Mouse (Mus musculus) skeletal muscle tissue, adult 2 months (tissue): ENCODE results near the gene Clec4g.
A peak's percentile ranks its signal among the peaks of the same experiment; 100 is the strongest.
"Not testable (repeated sequence)": the region's sequence is repeated elsewhere in the genome, so short reads cannot be mapped to it uniquely, and the experiment has no call there.

Experiments used
- DNase-seq: peaks from one replicate; pipeline ENCODE4 v3.0.0-alpha.2; 2012; ENCODE audit warnings: low read depth, low spot score

The Clec4g gene

DNA sequence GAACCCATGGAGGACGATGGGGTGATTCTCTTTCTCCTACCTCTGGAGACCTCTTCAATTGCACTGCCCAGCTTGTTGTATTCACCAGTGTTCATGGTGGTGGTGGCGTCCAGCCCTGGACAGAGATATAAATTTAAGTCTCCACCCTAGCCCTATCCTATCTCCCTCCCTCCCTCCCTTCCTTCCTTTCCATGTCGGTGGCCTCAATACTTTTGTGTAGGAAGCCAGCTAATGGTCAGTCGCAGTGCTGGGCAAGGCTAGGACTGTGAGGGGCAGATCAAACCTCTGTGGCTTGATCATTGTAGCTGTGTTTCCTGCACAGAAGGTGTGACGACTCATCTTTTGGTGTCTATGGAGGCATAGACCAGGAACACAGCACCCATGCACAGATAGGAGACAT lies at the start of gene Clec4g:
Clec4g (minus strand) TSS at position 101 of the 400 bp plus-strand sequence.
- DNase-seq, result no peak

- not testable (repeated sequence) for DNase-seq
Measured at GRCm38 (mm10) chr8:3768641-3769040, 48.2 kb upstream of the Clec4g start.

- DNase-seq, result peak; percentile 99
Measured at GRCm38 (mm10) chr8:3754261-3754850, 33.9 kb upstream of the Clec4g start.

DNA sequence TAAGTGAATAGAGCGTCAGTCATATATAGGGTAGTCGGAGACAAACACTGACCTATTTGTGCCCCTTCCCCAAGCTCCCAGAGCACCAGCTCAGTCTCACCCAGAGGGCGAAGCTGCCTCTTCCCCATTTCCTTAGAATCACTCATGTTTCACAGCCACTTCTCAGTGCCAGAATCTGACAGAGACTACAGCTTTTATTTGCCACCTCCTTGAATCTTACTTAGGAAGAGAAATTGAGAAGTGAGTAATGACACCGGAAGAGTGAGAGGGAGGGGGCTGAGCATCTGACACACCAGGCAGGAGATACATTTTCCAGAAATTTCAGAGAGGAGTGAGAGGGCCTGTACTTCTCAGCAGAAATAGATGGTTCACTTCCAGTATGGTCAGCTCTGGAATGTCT lies 28.3 kb upstream of the Clec4g start, which contains the start of gene Cd209a:
Cd209a (minus strand) TSS at position 224 of the 400 bp plus-strand sequence.
- peak; percentile 3 for DNase-seq

DNA sequence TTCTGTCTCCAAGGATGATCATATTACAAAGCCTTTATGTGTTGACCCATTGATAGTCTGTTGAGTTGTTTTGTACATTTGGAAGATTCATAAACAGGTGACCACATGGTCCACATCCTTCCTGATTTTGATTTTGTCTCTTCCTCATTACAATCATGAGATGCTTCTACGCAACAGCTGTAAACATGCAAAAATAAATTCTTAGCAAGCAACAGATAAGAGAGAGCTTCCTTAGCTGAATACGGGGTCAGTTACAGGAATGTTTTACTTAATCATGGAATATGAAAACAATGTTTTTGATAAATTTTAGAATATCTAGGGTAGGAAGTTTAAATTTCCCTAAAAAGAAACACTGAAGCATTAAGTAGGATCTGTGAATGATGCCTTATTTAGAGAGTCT lies 16.5 kb upstream of the Clec4g start:
- no peak for DNase-seq

GRCm38 (mm10) chr8:3735599-3735998 lies 15.1 kb upstream of the Clec4g start:
- DNase-seq, result no peak

GRCm38 (mm10) chr8:3734084-3734483 lies 13.6 kb upstream of the Clec4g start:
- no peak for DNase-seq

GRCm38 (mm10) chr8:3721041-3721440 lies 590 bp upstream of the Clec4g start:
- DNase-seq, result no peak

- peak; percentile 17 for DNase-seq
Measured at GRCm38 (mm10) chr8:3718559-3718958, 1.9 kb downstream of the Clec4g start.

- DNase-seq, result no peak
Measured at GRCm38 (mm10) chr8:3717321-3717954, 3.0 kb downstream of the Clec4g start.

DNA sequence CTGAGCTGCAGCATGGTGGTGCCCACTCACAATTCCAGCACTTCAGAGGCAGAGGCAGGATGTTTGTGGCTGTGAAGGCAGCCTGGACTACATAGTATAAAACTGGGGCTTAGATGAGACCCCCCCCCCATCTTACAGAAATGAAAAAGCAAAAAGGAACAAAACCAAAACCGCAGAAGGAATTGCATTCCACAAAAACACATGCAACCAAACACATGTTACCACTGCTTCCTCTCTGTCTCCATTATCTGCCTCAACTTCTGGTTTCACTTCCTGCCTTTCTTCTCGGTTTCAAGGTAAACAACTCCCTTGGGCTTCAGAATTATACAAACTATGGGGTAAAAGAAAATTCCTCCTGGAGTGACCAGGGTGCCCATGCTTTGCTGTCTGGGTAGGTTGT lies 8.8 kb downstream of the Clec4g start:
- DNase-seq, result peak; percentile 27

- DNase-seq, result no peak
Measured at GRCm38 (mm10) chr8:3710312-3710711, 10.1 kb downstream of the Clec4g start.

- no peak for DNase-seq
Measured at GRCm38 (mm10) chr8:3707611-3708010, 12.8 kb downstream of the Clec4g start.

- DNase-seq, result no peak
Measured at GRCm38 (mm10) chr8:3705711-3706110, 14.7 kb downstream of the Clec4g start.

GRCm38 (mm10) chr8:3701491-3701890 lies 19.0 kb downstream of the Clec4g start:
- DNase-seq, result no peak

- no peak for DNase-seq
Measured at GRCm38 (mm10) chr8:3694121-3694520, 26.3 kb downstream of the Clec4g start, which contains the start of gene Fcer2a. Fcer2a (minus strand) TSS chr8:3694175.

DNA sequence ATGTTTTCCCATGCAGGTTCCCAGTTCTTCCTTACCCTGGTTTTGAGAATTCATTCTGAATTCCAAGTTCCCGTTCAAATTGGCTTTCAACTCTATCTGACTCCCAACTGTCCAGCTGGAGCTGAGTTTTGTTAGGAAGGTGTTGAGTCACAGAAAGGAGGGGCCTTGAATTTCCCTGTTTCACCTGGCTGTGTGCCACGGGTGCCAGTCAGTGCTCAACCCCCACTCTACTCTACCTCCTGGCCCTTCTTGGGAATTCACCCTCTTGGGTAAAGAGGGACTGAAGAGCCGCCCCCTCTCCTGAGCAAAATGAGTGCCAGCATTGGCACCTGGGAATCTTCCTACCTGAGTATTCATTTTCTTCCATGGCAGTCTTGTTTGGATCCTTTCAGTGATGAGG lies 29.7 kb downstream of the Clec4g start:
- no peak for DNase-seq

- DNase-seq, result no peak
Measured at GRCm38 (mm10) chr8:3687537-3687936, 32.9 kb downstream of the Clec4g start.

DNA sequence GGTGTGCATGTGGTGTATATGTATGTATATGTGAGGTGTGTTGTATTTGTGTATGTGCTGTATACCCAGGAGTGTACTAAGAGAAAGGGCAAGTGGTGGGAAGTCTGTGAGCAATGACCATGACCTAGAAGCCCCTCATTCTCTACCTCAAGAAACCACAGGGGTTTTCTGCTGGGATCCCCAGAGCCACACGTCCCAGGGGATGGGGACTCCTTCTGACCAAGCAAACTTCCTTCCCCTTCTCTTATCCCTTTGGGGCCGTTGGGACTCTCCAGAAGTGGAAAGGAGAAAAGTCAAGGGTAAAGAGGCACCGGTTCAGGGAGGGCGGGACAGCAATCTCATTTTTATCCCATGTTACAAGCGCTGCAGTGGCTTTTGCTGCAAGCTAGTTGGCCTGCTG lies 35.0 kb downstream of the Clec4g start:
- DNase-seq, result no peak

DNA sequence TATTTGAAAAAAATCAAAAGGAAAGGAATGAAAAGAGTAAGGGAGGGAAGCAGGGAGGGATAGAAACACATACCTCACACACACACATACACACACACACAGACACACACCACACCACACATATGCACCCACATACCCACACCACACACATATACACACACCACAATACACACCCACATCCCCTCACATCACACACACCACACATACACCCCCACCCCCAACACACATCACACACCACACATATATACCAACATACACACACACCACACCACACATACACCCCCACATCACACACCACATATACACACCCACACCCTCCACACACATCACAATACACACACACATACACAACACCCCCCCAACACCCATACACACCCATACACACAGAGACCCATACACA lies 35.9 kb downstream of the Clec4g start:
- no peak for DNase-seq

GRCm38 (mm10) chr8:3683408-3684176 lies 36.9 kb downstream of the Clec4g start:
- no peak for DNase-seq

GRCm38 (mm10) chr8:3682435-3682834 lies 38.0 kb downstream of the Clec4g start:
- DNase-seq, result no peak

GRCm38 (mm10) chr8:3679656-3680055 lies 40.8 kb downstream of the Clec4g start:
- no peak for DNase-seq
